Mouse (Mus musculus) ES-E14 (cell line): ENCODE data around the gene Lgr5.

Experiments used
- CHD2 ChIP-seq: IDR thresholded peaks from 2 replicates; pipeline ENCODE4 v1.6.1; 2014; ENCODE audit warnings: mild to moderate bottlenecking, low read depth, low read length, inconsistent platforms
- HCFC1 ChIP-seq: IDR thresholded peaks from 2 replicates; pipeline ENCODE4 v1.6.1; 2012; ENCODE audit warnings: low read length, inconsistent platforms, borderline replicate concordance; ENCODE audit not compliant: insufficient read depth
- MAFK ChIP-seq: IDR thresholded peaks from 2 replicates; pipeline ENCODE4 v1.6.1; 2014; ENCODE audit warnings: mild to moderate bottlenecking, low read depth, low read length, inconsistent platforms; ENCODE audit not compliant: insufficient read depth
- ZC3H11A ChIP-seq: IDR thresholded peaks from 2 replicates; pipeline ENCODE4 v1.6.1; 2012; ENCODE audit warnings: low read depth, mild to moderate bottlenecking, inconsistent platforms, low read length, borderline replicate concordance
- ZNF384 ChIP-seq: IDR thresholded peaks from 2 replicates; pipeline ENCODE4 v1.6.1; 2012; ENCODE audit warnings: low read depth, low read length, inconsistent platforms

DNA sequence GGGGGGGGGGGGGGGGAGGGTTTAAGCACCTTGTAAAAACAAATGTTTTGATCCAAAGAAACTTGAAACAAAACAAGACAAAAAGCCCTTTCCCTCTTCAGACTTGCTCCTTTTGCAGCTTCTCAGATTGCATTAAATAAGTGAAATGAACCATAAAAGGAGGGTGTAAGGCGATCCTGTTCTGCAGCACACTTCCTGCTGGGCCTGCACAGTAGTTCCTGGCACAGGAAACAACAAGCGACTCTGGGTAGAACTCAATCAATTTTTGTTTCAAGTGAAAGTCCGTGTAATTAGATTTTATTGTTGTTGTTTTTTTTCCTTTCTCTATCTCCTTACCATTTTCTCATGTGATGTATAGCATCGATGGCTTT, 66.5 kb downstream of the Lgr5 start:
- no peak for TF ChIP-seq CHD2
- no peak for TF ChIP-seq ZNF384
- TF ChIP-seq ZC3H11A = no peak
- TF ChIP-seq HCFC1 = no peak
- TF ChIP-seq MAFK = no peak
